Mouse (Mus musculus) heart, postnatal 0 days (tissue): ENCODE measurements around the gene Acot7. TPM values are rescaled to one million over a fixed set of nuclear protein-coding genes. Genes with fewer than 3 reads are reported as not detected.

ENCODE experiments used
- ATAC-seq: fragments of 200-750 bp; cut with Nextera tagmentation; 2 replicates; pipeline ENCODE4 v1.8.0; 2017; ENCODE audit warnings: low read depth, moderate number of reproducible peaks, moderate library complexity; ENCODE audit not compliant: insufficient read depth
- DNase-seq: peaks from one replicate; pipeline ENCODE4 v3.0.0-alpha.2; 2016; ENCODE audit warnings: low spot score
- H3K27ac ChIP-seq: fragments of 300-500 bp; sonication (generic); 2 replicates; pipeline ENCODE4 v1.5.1; 2014; ENCODE audit warnings: low read depth, mild to moderate bottlenecking
- H3K27me3 ChIP-seq: fragments of 300-500 bp; sonication (generic); 2 replicates; pipeline ENCODE4 v1.6.1; 2014; ENCODE audit warnings: low read length, mixed read lengths; ENCODE audit not compliant: control insufficient read depth, insufficient read depth
- H3K36me3 ChIP-seq: fragments of 300-500 bp; sonication (generic); replicated peaks from 2 replicates; pipeline ENCODE4 v1.6.1; 2014; ENCODE audit warnings: low read length, mixed read lengths; ENCODE audit not compliant: control insufficient read depth, insufficient read depth
- H3K4me1 ChIP-seq: fragments of 300-500 bp; sonication (generic); 2 replicates; pipeline ENCODE4 v1.6.1; 2014; ENCODE audit warnings: antibody characterized with exemption; ENCODE audit not compliant: control insufficient read depth, insufficient read depth
- H3K4me2 ChIP-seq: fragments of 300-500 bp; sonication (generic); 2 replicates; pipeline ENCODE4 v1.6.1; 2014; ENCODE audit warnings: low read depth, mild to moderate bottlenecking, low read length, moderate library complexity
- H3K4me3 ChIP-seq: fragments of 300-500 bp; sonication (generic); 2 replicates; pipeline ENCODE4 v1.5.1; 2014; ENCODE audit warnings: low read depth, low read length
- H3K9ac ChIP-seq: fragments of 300-500 bp; sonication (generic); replicated peaks from 2 replicates; pipeline ENCODE4 v1.6.1; 2014; ENCODE audit warnings: low read depth, low read length, mixed read lengths
- H3K9me3 ChIP-seq: fragments of 300-500 bp; sonication (generic); replicated peaks from 2 replicates; pipeline ENCODE4 v1.6.1; 2016; ENCODE audit warnings: low read length; ENCODE audit not compliant: control insufficient read depth
- CTCF ChIP-seq: IDR thresholded peaks from 2 replicates; pipeline ENCODE4 v1.5.1; 2016; ENCODE audit warnings: antibody characterized with exemption, control low read depth, low read depth
- EP300 ChIP-seq: IDR thresholded peaks from 2 replicates; pipeline ENCODE4 v1.6.1; 2016; ENCODE audit warnings: antibody characterized with exemption, low read depth
- WGBS: fragments of 180-500 bp; shearing (Covaris S2); extraction: QIAGEN DNeasy Blood & Tissue Kit; methylation state at CpG from one replicate; pipeline ENCODE4 v1.1.7; 2014; 5-methylcytosine and 5-hydroxymethylcytosine counted together
- polyA plus RNA-seq: library from polyadenylated mRNA; unstranded; fragments of >200 nt; fragmentation: Nextera tagmentation; extraction: Ambion mirVana; gene quantifications from 2 replicates; pipeline ENCODE4 v1.2.1, GENCODE M21; 2015
- total RNA-seq: library from RNA; depleted of rRNA; stranded (reverse); fragments of >200 nt; gene quantifications from 2 replicates; pipeline ENCODE4 v1.2.3, GENCODE M21; 2014; ENCODE audit warnings: low replicate concordance

Acot7 gene
- total and polyA plus RNA-seq, 2 experiments from 2014 or later, result 39.5 to 68.8 TPM

- Histone ChIP-seq H3K4me3 (no peak overlapping the region), H3K4me2 (no peak overlapping the region)
- ATAC-seq, result peak; percentile 53
These were observed 94.6 kb downstream of the Acot7 start for GRCm38 (mm10) chr4:152272449-152273049.

GRCm38 (mm10) chr4:152273191-152273590, 95.3 kb downstream of the Acot7 start:
- Histone ChIP-seq H3K27me3 (0 out of 2 replicates have a peak, but pooled peaks cover 7% of the 10 kb centered on the region), H3K4me2 (no peak overlapping the region), H3K9me3 (no peaks in the 10 kb centered on the region), H3K36me3 (no peaks in the 10 kb centered on the region), H3K9ac (no peak overlapping the region), H3K4me3 (no peak overlapping the region), H3K27ac (peak overlapping the region; percentile 81), H3K4me1 (peaks cover 67% of the 10 kb centered on the region)
- ATAC-seq (no peak), DNase-seq (no peak)
- no peak for TF ChIP-seq CTCF
- TF ChIP-seq EP300, result no peak
- WGBS, result 45% methylated on average over 3 of the region's 3 CpGs

More at GRCm38 (mm10) chr4:152272449-152273049, 94.6 kb downstream of the Acot7 start:
- Histone ChIP-seq H3K27ac (peak overlapping the region; percentile 81), H3K9ac (0 out of 2 replicates have a peak overlapping the region, but pooled peaks have one; percentile 14), H3K36me3 (no peaks in the 10 kb centered on the region), H3K9me3 (no peaks in the 10 kb centered on the region), H3K4me1 (peaks cover 73% of the 10 kb centered on the region), H3K27me3 (0 out of 2 replicates have a peak, but pooled peaks cover 7% of the 10 kb centered on the region)
- peak; percentile 78 for DNase-seq
- 12% methylated on average over 9 of the region's 9 CpGs for WGBS
- TF ChIP-seq EP300 (no peak), CTCF (peak; percentile 57)

GRCm38 (mm10) chr4:152273621-152274236, 95.8 kb downstream of the Acot7 start, which contains the start of gene Gpr153:
Gene Gpr153, plus strand, starts transcription at chr4:152274232.
- Histone ChIP-seq H3K9ac (peak within 1 kb of the TSS; percentile 65), H3K36me3 (no peaks in the 10 kb centered on the region), H3K4me2 (peak within 1 kb of the TSS; percentile 86), H3K4me1 (peaks cover 61% of the 10 kb centered on the region), H3K4me3 (peak within 1 kb of the TSS; percentile 60), H3K9me3 (no peaks in the 10 kb centered on the region), H3K27ac (peak within 1 kb of the TSS; percentile 81), H3K27me3 (0 out of 2 replicates have a peak, but pooled peaks cover 7% of the 10 kb centered on the region)
- peak; percentile 47 for ATAC-seq
- DNase-seq, result peak; percentile 47
- TF ChIP-seq CTCF, result no peak
- TF ChIP-seq EP300, result no peak
- WGBS, result 3% methylated on average over 32 of the region's 48 CpGs

- WGBS, result 7% methylated on average over 20 of the region's 20 CpGs
- peaks cover 52% of the 10 kb centered on the region for H3K4me1 ChIP-seq
- peak; percentile 46 for DNase-seq
These were observed 96.8 kb downstream of the Acot7 start for GRCm38 (mm10) chr4:152274681-152275131.

GRCm38 (mm10) chr4:152276389-152277347, 98.7 kb downstream of the Acot7 start:
- Histone ChIP-seq H3K4me1 (peaks cover 32% of the 10 kb centered on the region), H3K27me3 (peaks cover 11% of the 10 kb centered on the region), H3K36me3 (no peaks in the 10 kb centered on the region), H3K4me3 (no peak overlapping the region), H3K4me2 (no peak overlapping the region), H3K27ac (no peak overlapping the region), H3K9ac (no peak overlapping the region), H3K9me3 (no peaks in the 10 kb centered on the region)
- ATAC-seq (no peak), DNase-seq (no peak)
- TF ChIP-seq EP300 (no peak), CTCF (peak; percentile 61)
- WGBS, result 57% methylated on average over 10 of the region's 10 CpGs

More at GRCm38 (mm10) chr4:152274681-152275131, 96.8 kb downstream of the Acot7 start:
- Histone ChIP-seq H3K9ac (peak overlapping the region; percentile 65), H3K27me3 (0 out of 2 replicates have a peak, but pooled peaks cover 7% of the 10 kb centered on the region), H3K27ac (peak overlapping the region; percentile 81; the same call in 1 of the 2 replicates), H3K36me3 (no peaks in the 10 kb centered on the region), H3K4me3 (peak overlapping the region; percentile 60), H3K4me2 (peak overlapping the region; percentile 86), H3K9me3 (no peaks in the 10 kb centered on the region)
- TF ChIP-seq CTCF (no peak), EP300 (no peak)
- peak; percentile 31; the same call in 1 of the 2 replicates for ATAC-seq
